Mouse (Mus musculus): Measurements from ENCODE around the gene Lbx2.

DNA sequence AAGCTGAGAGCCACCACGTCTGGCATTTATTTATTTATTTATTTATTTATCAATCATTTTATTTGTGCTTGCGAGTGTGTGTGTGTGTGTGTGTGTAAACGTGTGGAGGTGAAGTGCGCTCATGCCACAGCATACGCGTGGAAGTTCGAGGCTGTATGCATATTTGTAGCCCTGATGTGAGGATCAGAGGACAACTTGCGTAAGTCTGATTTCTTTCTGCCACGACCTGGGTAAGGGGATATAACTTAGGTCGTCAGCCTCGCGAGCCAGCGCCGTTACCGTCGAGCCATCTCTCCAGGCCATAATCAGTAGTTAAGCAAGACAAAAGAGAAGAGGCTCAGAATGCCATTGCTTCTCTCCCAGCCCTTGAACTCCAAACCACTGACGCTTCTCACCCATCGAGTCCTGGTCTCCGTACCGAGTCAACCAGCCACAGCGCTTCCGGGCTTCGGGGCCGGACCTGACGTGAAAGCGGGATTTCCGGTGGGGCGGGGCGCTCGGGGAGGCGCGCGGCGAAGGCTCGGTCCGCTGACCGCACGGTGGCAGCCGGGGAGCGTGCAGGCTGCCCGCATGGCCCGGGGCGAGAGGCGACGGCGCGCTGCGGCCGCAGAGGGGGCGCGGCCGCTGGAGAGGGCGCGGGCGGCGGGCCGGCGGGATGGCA is 29.0 kb downstream of the Lbx2 start, which contains the start of gene Mogs:
- TF ChIP-seq POLR2A (IDR thresholded peaks at IDR 0.05; ENCODE audit: borderline replicate concordance, low read depth, low read length) (no peak), CTCF (IDR thresholded peaks at IDR 0.05; ENCODE audit: low read depth, low read length) (no peak)

All from bone marrow macrophage, adult 2 months (primary cell).